Mouse (Mus musculus): Measurements from ENCODE around the gene Cobl.

DNA sequence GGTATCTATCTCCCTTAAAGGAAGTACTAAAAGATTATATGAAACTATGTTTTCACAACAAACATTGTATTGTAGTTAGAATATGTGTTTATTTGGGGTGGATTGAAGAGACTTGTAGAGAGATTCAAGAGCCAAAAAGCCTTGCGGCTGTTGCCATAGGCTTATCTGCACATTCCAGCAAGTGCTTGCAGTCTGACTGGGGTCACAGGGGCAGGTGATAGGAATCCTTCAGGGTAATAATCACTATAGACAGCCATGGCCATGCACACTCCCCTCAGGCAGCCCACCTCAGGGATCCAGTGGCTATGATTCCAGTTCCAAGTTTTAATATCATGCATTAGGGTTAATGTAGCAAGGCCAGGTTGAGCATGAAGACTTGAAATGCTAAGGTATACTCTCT lies 249.2 kb downstream of the Cobl start:
- TF ChIP-seq CTCF (IDR thresholded peaks at IDR 0.05), result no peak
- TF ChIP-seq POLR2A (IDR thresholded peaks at IDR 0.05; ENCODE audit: insufficient read depth, low read depth, low read length), result no peak
- TF ChIP-seq EP300 (IDR thresholded peaks at IDR 0.05; ENCODE audit: insufficient read depth, low read depth, low read length), result no peak

All from heart, adult 2 months (tissue).